17 mouse cellular contexts compared by ENCODE assay signal in genomic region chr10:110290016-110290623, GRCm38 (mm10).
"Had no signal": no experiment of that assay in that cellular context is flagged by ENCODE, and none has a peak within 500 bp of the region (broad histone marks: within the 10 kb centered on the region; RNA-seq: fewer than 3 reads in every experiment).

No protein-coding gene starts in this region.

- H3K36me3 ChIP-seq: kidney, embryonic 15.5 days; liver, embryonic 13.5 days; midbrain, embryonic 13.5 days; stomach, embryonic 15.5 days had no signal

- H3K27ac ChIP-seq: kidney, embryonic 15.5 days; left cerebral cortex, adult 2 months; liver, embryonic 13.5 days; macrophage; midbrain, embryonic 13.5 days; stomach, embryonic 15.5 days had no signal

- ATAC-seq: lung, postnatal 0 days; midbrain, embryonic 13.5 days had no signal

- H3K27me3 ChIP-seq: kidney, embryonic 15.5 days; liver, embryonic 13.5 days; midbrain, embryonic 13.5 days; stomach, embryonic 15.5 days had no signal

- H3K4me1 ChIP-seq: kidney, embryonic 15.5 days; liver, embryonic 13.5 days; midbrain, embryonic 13.5 days; stomach, embryonic 15.5 days had no signal

- DNase-seq: kidney, adult 8-10 months; kidney, postnatal 10 days; kidney, postnatal 36 days; layer of hippocampus, postnatal 36 days; liver, embryonic 13.5 days; lung, embryonic 14.5 days; right cerebral cortex, adult 18-20 months; right cerebral cortex, postnatal 25 days; spleen, adult 18-20 months; thymus, adult 18-20 months; thymus, postnatal 36 days had no signal

- H3K9ac ChIP-seq: kidney, embryonic 15.5 days; liver, embryonic 13.5 days; lung, embryonic 14.5 days; midbrain, embryonic 13.5 days; stomach, embryonic 15.5 days had no signal

- H3K4me3 ChIP-seq: kidney, embryonic 15.5 days; left cerebral cortex, adult 2 months; liver, embryonic 13.5 days; midbrain, embryonic 13.5 days; stomach, embryonic 15.5 days had no signal

- H3K4me2 ChIP-seq: kidney, embryonic 15.5 days; liver, embryonic 13.5 days; lung, embryonic 14.5 days; midbrain, embryonic 13.5 days; stomach, embryonic 15.5 days had no signal

- H3K9me3 ChIP-seq: kidney, embryonic 15.5 days; liver, embryonic 13.5 days; stomach, embryonic 15.5 days had no signal
